Mouse (Mus musculus): ENCODE measurements around the gene Gm8237. TPM values are rescaled to one million over a fixed set of nuclear protein-coding genes. Genes with fewer than 3 reads are reported as not detected.
"Not testable (repeated sequence)": the region's sequence is repeated elsewhere in the genome, so short reads cannot be mapped to it uniquely, and the experiment has no call there.

Gene Gm8237
- 1 to 10 TPM in 1 of 2 experiments, under 1 TPM in 1; 0.92 to 1.3 TPM for total RNA-seq (2021)
- long read RNA-seq, experiment 1, partial matches to known transcripts, result 0 of 2 reads
- long read RNA-seq, experiment 1, other reads (novel, unspliced or antisense), result 2 of 2 reads
- long read RNA-seq, experiment 2, partial matches to known transcripts, result 0 of 2 reads
- long read RNA-seq, experiment 2, other reads (novel, unspliced or antisense), result 2 of 2 reads

DNA sequence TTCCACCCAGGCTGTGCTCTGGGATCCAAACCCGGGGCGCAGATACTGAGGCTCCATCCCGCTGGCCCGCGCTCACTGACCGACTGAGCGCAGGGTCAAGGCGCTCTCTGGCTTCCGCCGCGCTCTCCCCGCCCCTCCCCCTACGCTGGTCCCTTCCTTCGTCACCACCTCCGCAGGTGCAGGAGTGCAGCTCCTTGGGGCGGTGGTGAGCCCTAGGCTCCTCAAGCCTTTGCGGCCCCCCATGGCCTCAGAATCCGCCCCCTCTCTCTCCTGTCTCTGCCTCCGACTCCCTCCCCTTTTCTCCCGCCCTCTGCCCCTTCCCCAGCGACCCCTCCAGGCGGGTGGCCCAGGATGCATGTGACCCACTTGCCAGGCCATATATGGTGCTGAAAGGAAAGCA lies at the start of gene Gm8237:
TSS of gene Gm8237 (minus strand) at position 142 of the 400 bp plus-strand sequence.
- not testable (repeated sequence) for H3K27ac ChIP-seq; DNase-seq (ENCODE audit: low spot score in 2 of 2)
- H3K4me3 ChIP-seq, result peak within 1 kb of the TSS; percentile 24; the same call in 1 of the 2 replicates

GRCm38 (mm10) chr14:5923276-5923675 lies 43.1 kb upstream of the Gm8237 start:
- DNase-seq (ENCODE audit: low spot score in 2 of 2); H3K27ac ChIP-seq; H3K4me3 ChIP-seq: not testable (repeated sequence)

DNA sequence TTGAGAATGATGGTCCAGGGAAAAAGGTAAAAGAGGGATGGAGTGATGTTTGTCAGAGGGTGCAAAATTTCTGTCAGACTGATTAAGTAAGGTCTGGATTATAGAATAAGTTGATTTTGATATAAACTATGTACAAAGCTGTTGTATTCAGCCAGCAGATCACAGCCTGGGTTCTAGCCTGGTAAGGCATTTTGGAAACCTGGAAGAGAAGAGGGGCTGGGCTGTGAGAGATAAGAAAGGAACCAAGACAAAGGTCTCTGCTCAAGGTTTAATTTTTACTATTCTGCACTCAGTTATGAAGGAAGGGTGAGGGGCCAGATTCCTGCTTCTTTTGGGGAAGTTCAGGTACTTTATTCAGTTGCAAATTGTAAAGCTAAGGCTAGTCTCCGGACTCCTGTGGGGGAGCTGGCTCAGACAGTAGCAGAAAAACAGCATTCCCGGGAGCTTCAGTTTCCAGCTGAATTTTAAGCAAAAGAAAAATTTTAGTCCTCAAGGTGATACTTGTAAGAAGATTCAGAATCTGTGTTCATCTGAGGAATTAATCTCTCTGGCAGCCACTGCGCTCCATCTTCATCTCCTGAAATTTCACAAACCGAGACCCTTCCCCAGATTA lies 38.3 kb upstream of the Gm8237 start:
- not testable (repeated sequence) for H3K27ac ChIP-seq; DNase-seq (ENCODE audit: low spot score in 2 of 2); H3K4me3 ChIP-seq

DNA sequence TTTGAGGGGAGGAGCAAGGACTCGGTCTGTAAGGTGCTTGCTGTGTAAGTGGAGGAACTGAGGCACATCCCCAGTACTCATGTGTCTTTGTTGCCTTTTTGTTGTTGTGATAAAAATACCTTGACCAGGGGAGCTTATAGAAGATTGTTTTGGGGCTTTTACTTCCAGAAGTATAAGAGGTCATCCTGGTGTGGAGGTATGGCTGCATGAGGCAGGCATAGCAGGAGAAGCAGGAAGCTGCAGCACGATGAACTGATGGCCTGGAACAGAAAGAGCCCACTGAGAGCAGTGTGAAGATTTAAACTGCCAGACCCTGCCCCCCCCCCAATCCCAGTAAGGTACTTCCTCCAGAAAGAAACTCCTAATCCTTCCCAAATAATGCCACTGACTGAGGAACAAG lies 33.5 kb upstream of the Gm8237 start:
- not testable (repeated sequence) for H3K4me3 ChIP-seq; H3K27ac ChIP-seq; DNase-seq (ENCODE audit: low spot score in 2 of 2)

- H3K4me3 ChIP-seq, result peak overlapping the region; percentile 24; the same call in 1 of the 2 replicates
- H3K27ac ChIP-seq; DNase-seq (ENCODE audit: low spot score in 2 of 2): not testable (repeated sequence)
Observed at GRCm38 (mm10) chr14:5879791-5880190, 391 bp downstream of the Gm8237 start.

- peak in 1 of 2 experiments; percentile 45 for DNase-seq (ENCODE audit: low spot score in 2 of 2)
- H3K4me3 ChIP-seq, H3K27ac ChIP-seq: not testable (repeated sequence)
- peak; percentile 63 for TF ChIP-seq CTCF (conservative IDR thresholded peaks at IDR 0.05)
Observed at GRCm38 (mm10) chr14:5879136-5879535, 1.0 kb downstream of the Gm8237 start.

GRCm38 (mm10) chr14:5855911-5856310 lies 24.3 kb downstream of the Gm8237 start:
- DNase-seq (ENCODE audit: low spot score in 2 of 2); H3K4me3 ChIP-seq; H3K27ac ChIP-seq: not testable (repeated sequence)

DNA sequence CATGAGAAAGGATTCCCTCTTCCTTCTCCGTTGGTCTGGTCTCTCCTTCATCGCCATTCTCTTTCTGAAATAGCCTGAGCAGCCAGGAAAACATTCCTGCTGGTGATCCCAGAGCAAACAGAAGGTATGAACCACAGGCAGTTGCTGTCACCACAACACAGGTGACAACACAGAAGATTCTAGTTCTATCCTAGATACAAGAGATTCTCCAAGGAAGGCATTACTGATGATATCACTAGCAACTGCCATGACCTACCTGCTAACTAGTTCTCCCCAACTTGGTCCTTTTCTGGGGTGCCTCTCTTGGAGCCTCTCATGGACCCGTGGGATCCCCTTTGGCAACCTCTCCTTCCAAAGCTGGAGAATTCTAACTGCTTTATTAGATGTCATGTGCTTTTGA lies 50.0 kb downstream of the Gm8237 start, which contains the start of gene Gm3424:
TSS of gene Gm3424 (minus strand) at position 101 of the 400 bp plus-strand sequence.
- not testable (repeated sequence) for DNase-seq (ENCODE audit: low spot score in 2 of 2); H3K27ac ChIP-seq

GRCm38 (mm10) chr14:5812699-5813356 lies 67.4 kb downstream of the Gm8237 start:
- DNase-seq (ENCODE audit: low spot score in 2 of 2); H3K4me3 ChIP-seq; H3K27ac ChIP-seq: not testable (repeated sequence)

More for the DNA sequence above, 50.0 kb downstream of the Gm8237 start, which contains the start of gene Gm3424:
- not testable (repeated sequence) for H3K4me3 ChIP-seq

Other genes with a start within 250 kb of the Gm8237 start
- gene Gm8265, start 247.4 kb downstream of the Gm8237 start, total RNA-seq (2021), result not detected
- not detected for gene Gm9603, start 192.9 kb downstream of the Gm8237 start, total RNA-seq (2021)
- gene Gm3373, start 138.8 kb downstream of the Gm8237 start, total RNA-seq (2021), result 1 to 10 TPM in 1 of 2 experiments, under 1 TPM in 1; 0.28 to 1.4 TPM
- gene Gm3383, start 72.4 kb downstream of the Gm8237 start, total RNA-seq (2021), result 1 to 10 TPM; 4.3 to 5.1 TPM
- not detected for gene Gm3424, start 50.1 kb downstream of the Gm8237 start, total RNA-seq (2021)
- gene Gm3248, start 81.4 kb upstream of the Gm8237 start, total RNA-seq (2021), result 1 to 10 TPM; 1.3 to 1.8 TPM
- not detected for gene Gm3453, start 98.8 kb upstream of the Gm8237 start, total RNA-seq (2021)
- not detected for gene Gm6337, start 177.9 kb upstream of the Gm8237 start, total RNA-seq (2021)
- 1 to 10 TPM in 1 of 2 experiments, under 1 TPM in 1; 0.82 to 2.4 TPM for gene Gm8206, start 213.6 kb upstream of the Gm8237 start, total RNA-seq (2021)
- gene Gm3468, start 228.3 kb upstream of the Gm8237 start, total RNA-seq (2021), result 1 to 10 TPM in 1 of 2 experiments, under 1 TPM in 1; 0.84 to 1.6 TPM
- not detected for gene Gm3476, start 245.4 kb upstream of the Gm8237 start, total RNA-seq (2021)

Measured in layer of hippocampus, adult 2 months (tissue).